Mouse (Mus musculus): ENCODE data around the gene Olfr362.
"Not testable (repeated sequence)": the region's sequence is repeated elsewhere in the genome, so short reads cannot be mapped to it uniquely, and the experiment has no call there.

Olfr362 gene

GRCm38 (mm10) chr2:37117810-37118209 is at the start of gene Olfr362:
Gene Olfr362 (minus strand): TSS chr2:37117910.
- no peak for DNase-seq

DNA sequence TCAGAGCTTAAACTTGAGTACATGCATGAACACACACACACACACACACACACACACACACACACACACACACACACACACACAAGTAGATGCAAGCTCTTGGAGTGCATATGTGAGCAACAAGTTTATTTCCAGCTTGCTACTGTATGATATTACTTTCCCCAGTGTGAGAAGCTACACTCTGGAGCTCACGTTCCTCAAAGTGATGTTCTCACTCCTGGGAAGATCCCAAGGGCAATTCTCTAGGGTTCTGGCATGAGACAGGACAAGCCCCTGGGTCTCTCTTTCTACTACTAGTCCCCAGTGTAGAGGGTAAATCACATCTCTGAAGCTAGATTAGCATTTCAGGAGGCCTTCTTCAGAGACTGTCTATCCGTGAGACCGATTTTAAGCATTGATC is 21.3 kb upstream of the Olfr362 start, which contains the start of gene Olfr364-ps1:
Gene Olfr364-ps1, plus strand, starts transcription at position 301 of the 400 bp plus-strand sequence.
- no peak for DNase-seq

- DNase-seq = not testable (repeated sequence)
Measured at GRCm38 (mm10) chr2:37089190-37089589, 28.5 kb downstream of the Olfr362 start, which contains the start of gene Olfr361. Gene Olfr361 (minus strand): TSS chr2:37089290.

DNA sequence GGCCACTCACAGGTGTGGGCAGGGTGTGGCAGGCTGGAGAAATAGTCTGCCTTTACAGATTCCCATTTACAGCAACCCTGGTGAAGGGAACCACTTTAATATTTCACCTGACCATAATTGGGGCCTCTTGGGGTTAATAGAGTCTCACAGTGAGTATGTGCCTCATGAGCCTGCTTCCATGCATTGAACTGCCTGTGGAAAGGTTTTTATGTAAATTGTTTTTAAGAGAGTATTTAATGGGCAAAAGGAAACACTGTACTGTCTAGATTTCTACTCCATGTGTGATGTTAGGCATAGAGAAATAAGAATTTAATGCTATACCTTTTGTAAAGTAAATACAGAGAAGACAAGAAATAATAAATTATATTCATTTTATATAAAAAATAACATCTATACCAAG is 52.3 kb downstream of the Olfr362 start, which contains the start of gene Olfr360:
Gene Olfr360, plus strand, starts transcription at position 301 of the 400 bp plus-strand sequence.
- DNase-seq = no peak
